Mouse (Mus musculus): ENCODE measurements around the gene Tuba1b. TPM values are rescaled to one million over a fixed set of nuclear protein-coding genes. Genes with fewer than 3 reads are reported as not detected.

The Tuba1b gene
- total and polyA plus RNA-seq, 2 experiments from 2014 or later = 611 to 2,330 TPM

- DNase-seq (ENCODE audit: low spot score) (no peak), ATAC-seq (ENCODE audit: insufficient read depth, low read depth) (no peak)
- TF ChIP-seq CTCF (IDR thresholded peaks at IDR 0.05; ENCODE audit: low read depth) (no peak), EP300 (IDR thresholded peaks at IDR 0.05; ENCODE audit: low read depth) (no peak)
- H3K9ac ChIP-seq (replicated peaks; ENCODE audit: low read depth, low read length) = no peak overlapping the region
- no peak overlapping the region for H3K4me3 ChIP-seq (ENCODE audit: low read depth, low read length)
- H3K9me3 ChIP-seq (replicated peaks; ENCODE audit: control insufficient read depth, low read length) = no peaks in the 10 kb centered on the region
- no peak overlapping the region for H3K4me2 ChIP-seq (ENCODE audit: low read depth, low read length)
- no peaks in the 10 kb centered on the region for H3K27me3 ChIP-seq (ENCODE audit: control insufficient read depth, insufficient read depth, low read length)
- H3K27ac ChIP-seq (ENCODE audit: low read depth) = no peak overlapping the region
- peaks cover 13% of the 10 kb centered on the region for H3K36me3 ChIP-seq (replicated peaks; ENCODE audit: control insufficient read depth, insufficient read depth, low read length)
- peaks cover 8% of the 10 kb centered on the region; the same call in 1 of the 2 replicates for H3K4me1 ChIP-seq (ENCODE audit: control insufficient read depth, insufficient read depth)
- WGBS = 66% methylated on average over 3 of the region's 3 CpGs
Observed at GRCm38 (mm10) chr15:98930998-98931397, 3.4 kb downstream of the Tuba1b start.

- Histone ChIP-seq H3K9me3 (replicated peaks; ENCODE audit: control insufficient read depth, low read length) (no peaks in the 10 kb centered on the region), H3K4me3 (ENCODE audit: low read depth, low read length) (no peak overlapping the region), H3K9ac (replicated peaks; ENCODE audit: low read depth, low read length) (no peak overlapping the region), H3K36me3 (replicated peaks; ENCODE audit: control insufficient read depth, insufficient read depth, low read length) (peaks cover 13% of the 10 kb centered on the region), H3K4me1 (ENCODE audit: control insufficient read depth, insufficient read depth) (peaks cover under 1% of the 10 kb centered on the region; the same call in 1 of the 2 replicates), H3K27ac (ENCODE audit: low read depth) (peak overlapping the region; percentile 43), H3K4me2 (ENCODE audit: low read depth, low read length) (no peak overlapping the region), H3K27me3 (ENCODE audit: control insufficient read depth, insufficient read depth, low read length) (no peaks in the 10 kb centered on the region)
- TF ChIP-seq EP300 (IDR thresholded peaks at IDR 0.05; ENCODE audit: low read depth) (no peak), CTCF (IDR thresholded peaks at IDR 0.05; ENCODE audit: low read depth) (no peak)
- ATAC-seq (ENCODE audit: insufficient read depth, low read depth) (no peak), DNase-seq (ENCODE audit: low spot score) (no peak)
- WGBS = 45% methylated on average over 8 of the region's 8 CpGs
Observed at GRCm38 (mm10) chr15:98930017-98930734, 4.2 kb downstream of the Tuba1b start.

- no peaks in the 10 kb centered on the region; the same call in 1 of the 2 replicates for H3K4me1 ChIP-seq (ENCODE audit: control insufficient read depth, insufficient read depth)
- peaks cover 13% of the 10 kb centered on the region for H3K36me3 ChIP-seq (replicated peaks; ENCODE audit: control insufficient read depth, insufficient read depth, low read length)
- no peaks in the 10 kb centered on the region for H3K9me3 ChIP-seq (replicated peaks; ENCODE audit: control insufficient read depth, low read length)
- WGBS = 12% methylated on average over 13 of the region's 13 CpGs
- peak; percentile 94 for DNase-seq (ENCODE audit: low spot score)
- TF ChIP-seq EP300 (IDR thresholded peaks at IDR 0.05; ENCODE audit: low read depth) (peak; percentile 69; the same call in 1 of the 2 replicates), CTCF (IDR thresholded peaks at IDR 0.05; ENCODE audit: low read depth) (peak; percentile 83)
- no peak overlapping the region for H3K4me2 ChIP-seq (ENCODE audit: low read depth, low read length)
- H3K9ac ChIP-seq (replicated peaks; ENCODE audit: low read depth, low read length) = no peak overlapping the region
- H3K27me3 ChIP-seq (ENCODE audit: control insufficient read depth, insufficient read depth, low read length) = no peaks in the 10 kb centered on the region
- H3K4me3 ChIP-seq (ENCODE audit: low read depth, low read length) = no peak overlapping the region
- H3K27ac ChIP-seq (ENCODE audit: low read depth) = peak overlapping the region; percentile 43
- ATAC-seq (ENCODE audit: insufficient read depth, low read depth) = peak; percentile 87
Observed at GRCm38 (mm10) chr15:98928598-98929240, 5.6 kb downstream of the Tuba1b start.

GRCm38 (mm10) chr15:98927566-98927965 is 6.8 kb downstream of the Tuba1b start:
- WGBS = 77% methylated on average over 5 of the region's 5 CpGs
- Histone ChIP-seq H3K4me1 (ENCODE audit: control insufficient read depth, insufficient read depth) (no peaks in the 10 kb centered on the region), H3K4me2 (ENCODE audit: low read depth, low read length) (no peak overlapping the region), H3K27ac (ENCODE audit: low read depth) (no peak overlapping the region), H3K4me3 (ENCODE audit: low read depth, low read length) (no peak overlapping the region), H3K9ac (replicated peaks; ENCODE audit: low read depth, low read length) (no peak overlapping the region), H3K9me3 (replicated peaks; ENCODE audit: control insufficient read depth, low read length) (no peaks in the 10 kb centered on the region), H3K36me3 (replicated peaks; ENCODE audit: control insufficient read depth, insufficient read depth, low read length) (peaks cover 13% of the 10 kb centered on the region), H3K27me3 (ENCODE audit: control insufficient read depth, insufficient read depth, low read length) (no peaks in the 10 kb centered on the region)
- DNase-seq (ENCODE audit: low spot score) (no peak), ATAC-seq (ENCODE audit: insufficient read depth, low read depth) (no peak)
- TF ChIP-seq CTCF (IDR thresholded peaks at IDR 0.05; ENCODE audit: low read depth) = no peak
- no peak for TF ChIP-seq EP300 (IDR thresholded peaks at IDR 0.05; ENCODE audit: low read depth)

- WGBS = 58% methylated on average over 3 of the region's 3 CpGs
- DNase-seq (ENCODE audit: low spot score) = no peak
Observed at GRCm38 (mm10) chr15:98924682-98925081, 9.7 kb downstream of the Tuba1b start.

More at GRCm38 (mm10) chr15:98924682-98925081, 9.7 kb downstream of the Tuba1b start:
- H3K27ac ChIP-seq (ENCODE audit: low read depth) = no peak overlapping the region
- no peak overlapping the region for H3K9ac ChIP-seq (replicated peaks; ENCODE audit: low read depth, low read length)
- no peak overlapping the region for H3K4me3 ChIP-seq (ENCODE audit: low read depth, low read length)
- H3K4me1 ChIP-seq (ENCODE audit: control insufficient read depth, insufficient read depth) = no peaks in the 10 kb centered on the region
- no peaks in the 10 kb centered on the region for H3K9me3 ChIP-seq (replicated peaks; ENCODE audit: control insufficient read depth, low read length)
- TF ChIP-seq EP300 (IDR thresholded peaks at IDR 0.05; ENCODE audit: low read depth) (no peak), CTCF (IDR thresholded peaks at IDR 0.05; ENCODE audit: low read depth) (no peak)
- H3K4me2 ChIP-seq (ENCODE audit: low read depth, low read length) = no peak overlapping the region
- H3K36me3 ChIP-seq (replicated peaks; ENCODE audit: control insufficient read depth, insufficient read depth, low read length) = 0 out of 2 replicates have a peak, but pooled peaks cover 3% of the 10 kb centered on the region
- no peaks in the 10 kb centered on the region for H3K27me3 ChIP-seq (ENCODE audit: control insufficient read depth, insufficient read depth, low read length)
- ATAC-seq (ENCODE audit: insufficient read depth, low read depth) = no peak

Measured in heart, postnatal 0 days (tissue).